Mouse (Mus musculus): ENCODE data around the gene Prr14.

The Prr14 gene

DNA sequence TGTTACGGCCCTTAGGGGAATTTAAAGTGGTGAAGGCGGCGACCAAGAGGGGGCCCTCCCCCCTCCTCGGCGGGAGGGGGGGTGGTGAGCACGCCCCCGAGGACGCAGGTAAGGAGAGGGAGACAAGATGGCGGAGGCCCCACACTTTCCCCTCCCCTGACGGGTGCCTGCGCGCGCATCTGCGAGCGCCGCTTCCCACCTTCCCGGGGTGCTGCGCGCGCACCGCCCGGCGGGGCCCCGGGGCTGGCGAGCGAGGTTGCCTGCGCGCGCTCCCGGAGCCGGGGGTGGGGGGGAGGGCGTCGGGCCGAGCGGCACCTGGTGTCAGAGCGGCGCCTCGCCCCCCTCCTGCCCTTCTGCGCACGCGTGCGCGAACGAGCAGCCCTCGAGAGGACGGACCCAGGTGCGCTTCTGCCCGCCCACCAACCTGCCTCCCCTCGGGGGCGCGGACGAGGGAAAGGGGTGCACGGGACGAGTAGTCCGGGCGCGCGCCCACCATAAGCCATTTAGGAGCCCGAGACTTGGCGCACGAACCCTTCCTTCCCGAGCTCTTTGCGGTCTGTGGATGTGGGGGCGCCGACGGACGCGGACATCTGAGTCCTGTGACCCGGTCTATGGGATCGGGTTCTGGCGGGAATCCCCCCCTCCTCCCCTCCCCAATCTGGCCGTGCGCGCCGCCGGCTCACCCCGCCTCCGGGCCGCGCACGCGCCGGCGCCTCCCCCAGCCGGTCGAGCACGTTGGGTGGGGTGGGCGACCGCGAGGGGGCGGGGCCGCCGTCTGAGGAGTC is 53.0 kb downstream of the Prr14 start:
- peak; percentile 89 for DNase-seq (ENCODE audit: low read depth)

GRCm38 (mm10) chr7:127513016-127513390 is 53.6 kb downstream of the Prr14 start:
- DNase-seq (ENCODE audit: low read depth) = peak; percentile 22

GRCm38 (mm10) chr7:127513781-127514180 is 54.4 kb downstream of the Prr14 start:
- no peak for DNase-seq (ENCODE audit: low read depth)

- DNase-seq (ENCODE audit: low read depth) = no peak
These were observed 56.4 kb downstream of the Prr14 start for GRCm38 (mm10) chr7:127515846-127516245.

- no peak for DNase-seq (ENCODE audit: low read depth)
These were observed 56.9 kb downstream of the Prr14 start for GRCm38 (mm10) chr7:127516344-127516743.

DNA sequence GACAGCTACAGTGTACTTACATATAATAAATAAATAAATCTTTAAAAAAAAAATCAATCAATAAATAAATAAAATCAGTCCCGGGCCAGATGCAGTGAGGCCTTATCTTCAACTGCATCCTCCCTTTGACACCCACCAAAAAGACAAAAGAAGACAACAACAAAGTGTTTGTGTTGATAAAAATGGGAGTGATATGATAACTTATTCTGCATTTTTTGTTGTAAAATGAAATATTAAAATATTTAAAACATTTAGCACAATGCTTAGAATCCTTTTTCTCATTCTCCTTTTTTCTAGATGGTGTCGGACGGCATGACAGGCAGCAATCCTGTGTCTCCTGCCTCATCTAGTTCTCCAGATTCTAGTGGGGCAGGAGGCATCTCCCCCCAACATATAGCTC is 59.9 kb downstream of the Prr14 start, which contains the start of gene Gm42715:
Gene Gm42715 (plus strand): TSS at position 301 of the 400 bp plus-strand sequence.
- no peak for DNase-seq (ENCODE audit: low read depth)
